Mouse (Mus musculus) kidney, postnatal 0 days (tissue): Measurements from ENCODE around the gene Csnk2a1. TPM values are rescaled to one million over a fixed set of nuclear protein-coding genes. Genes with fewer than 3 reads are reported as not detected.

Source experiments
- ATAC-seq: fragments of 200-750 bp; cut with Nextera tagmentation; replicated peaks from 2 replicates; pipeline ENCODE4 v1.8.0; 2017; ENCODE audit warnings: low read depth, moderate number of reproducible peaks, moderate TSS enrichment, moderate library complexity; ENCODE audit not compliant: low FRiP score
- DNase-seq: peaks from one replicate; pipeline ENCODE4 v3.0.0-alpha.2; 2016; ENCODE audit warnings: low spot score
- H3K27ac ChIP-seq: fragments of 300-500 bp; sonication (generic); 2 replicates; pipeline ENCODE4 v1.5.1; 2014; ENCODE audit warnings: mild to moderate bottlenecking
- H3K27me3 ChIP-seq: fragments of 300-500 bp; sonication (generic); 2 replicates; pipeline ENCODE4 v1.6.1; 2014; ENCODE audit warnings: low read length, mixed read lengths; ENCODE audit not compliant: insufficient read depth
- H3K36me3 ChIP-seq: fragments of 300-500 bp; sonication (generic); 2 replicates; pipeline ENCODE4 v1.6.1; 2014; ENCODE audit warnings: low read length, mixed read lengths; ENCODE audit not compliant: insufficient read depth
- H3K4me1 ChIP-seq: fragments of 300-500 bp; sonication (generic); replicated peaks from 2 replicates; pipeline ENCODE4 v1.6.1; 2014; ENCODE audit warnings: antibody characterized with exemption, low read length, mixed read lengths; ENCODE audit not compliant: insufficient read depth
- H3K4me2 ChIP-seq: fragments of 300-500 bp; sonication (generic); 2 replicates; pipeline ENCODE4 v1.6.1; 2014; ENCODE audit warnings: mild to moderate bottlenecking, low read length, moderate library complexity, mixed read lengths
- H3K4me3 ChIP-seq: fragments of 300-500 bp; sonication (generic); replicated peaks from 2 replicates; pipeline ENCODE4 v1.5.1; 2014; ENCODE audit warnings: low read depth, low read length
- H3K9ac ChIP-seq: fragments of 300-500 bp; sonication (generic); 2 replicates; pipeline ENCODE4 v1.6.1; 2014; ENCODE audit warnings: low read depth, low read length
- H3K9me3 ChIP-seq: fragments of 300-500 bp; sonication (generic); replicated peaks from 2 replicates; pipeline ENCODE4 v1.6.1; 2016; ENCODE audit warnings: low read length, inconsistent platforms, mixed read lengths
- CTCF ChIP-seq: IDR thresholded peaks from 2 replicates; pipeline ENCODE4 v1.5.1; 2016; ENCODE audit warnings: antibody characterized with exemption, low read depth, mild to moderate bottlenecking, moderate library complexity
- WGBS: fragments of 180-500 bp; shearing (Covaris S2); extraction: QIAGEN DNeasy Blood & Tissue Kit; methylation state at CpG from one replicate; pipeline ENCODE4 v1.1.7; 2014; 5-methylcytosine and 5-hydroxymethylcytosine counted together
- polyA plus RNA-seq: library from polyadenylated mRNA; unstranded; fragments of >200 nt; fragmentation: Nextera tagmentation; extraction: Ambion mirVana; gene quantifications from 2 replicates; pipeline ENCODE4 v1.2.1, GENCODE M21; 2015

Gene Csnk2a1
- polyA plus RNA-seq, 1 experiment from 2014 or later, result 83.1 TPM

DNA sequence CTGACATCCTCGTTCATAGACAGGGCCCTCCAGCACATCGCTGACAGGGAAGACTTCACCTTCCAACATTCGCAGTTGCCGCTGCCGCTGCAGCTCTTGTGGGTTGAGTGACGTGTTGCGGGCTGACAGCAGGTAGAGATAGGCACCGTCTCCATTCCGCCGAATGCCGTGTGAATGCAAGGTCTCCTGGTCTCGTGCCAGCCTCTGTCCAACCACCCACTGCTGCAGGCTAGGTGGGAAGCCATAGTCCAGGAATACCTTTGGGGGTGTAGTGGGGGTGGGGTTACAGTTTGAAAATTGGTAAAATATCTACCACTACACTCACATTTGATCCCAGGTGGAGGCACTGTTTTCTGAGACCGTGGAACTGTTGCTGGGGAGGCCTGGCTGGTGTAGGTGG, 99.5 kb downstream of the Csnk2a1 start:
- peaks cover 7% of the 10 kb centered on the region; the same call in 1 of the 2 replicates for H3K4me1 ChIP-seq
- no peak for TF ChIP-seq CTCF
- H3K27me3 ChIP-seq, result no peaks in the 10 kb centered on the region
- H3K4me2 ChIP-seq, result no peak overlapping the region
- no peak overlapping the region for H3K9ac ChIP-seq
- no peak overlapping the region for H3K4me3 ChIP-seq
- no peak overlapping the region for H3K27ac ChIP-seq
- WGBS, result 93% methylated on average over 13 of the region's 13 CpGs
- ATAC-seq (no peak), DNase-seq (no peak)
- peaks cover 49% of the 10 kb centered on the region for H3K36me3 ChIP-seq
- H3K9me3 ChIP-seq, result no peaks in the 10 kb centered on the region

- Histone ChIP-seq H3K36me3 (peaks cover 48% of the 10 kb centered on the region), H3K9ac (no peak overlapping the region), H3K27me3 (no peaks in the 10 kb centered on the region), H3K4me3 (no peak overlapping the region), H3K4me2 (no peak overlapping the region), H3K27ac (no peak overlapping the region), H3K9me3 (no peaks in the 10 kb centered on the region), H3K4me1 (peaks cover 9% of the 10 kb centered on the region; the same call in 1 of the 2 replicates)
- TF ChIP-seq CTCF, result no peak
- no peak for DNase-seq
- ATAC-seq, result no peak
- WGBS, result 79% methylated on average over 8 of the region's 8 CpGs
These were observed 100.0 kb downstream of the Csnk2a1 start for GRCm38 (mm10) chr2:152326654-152327053.

DNA sequence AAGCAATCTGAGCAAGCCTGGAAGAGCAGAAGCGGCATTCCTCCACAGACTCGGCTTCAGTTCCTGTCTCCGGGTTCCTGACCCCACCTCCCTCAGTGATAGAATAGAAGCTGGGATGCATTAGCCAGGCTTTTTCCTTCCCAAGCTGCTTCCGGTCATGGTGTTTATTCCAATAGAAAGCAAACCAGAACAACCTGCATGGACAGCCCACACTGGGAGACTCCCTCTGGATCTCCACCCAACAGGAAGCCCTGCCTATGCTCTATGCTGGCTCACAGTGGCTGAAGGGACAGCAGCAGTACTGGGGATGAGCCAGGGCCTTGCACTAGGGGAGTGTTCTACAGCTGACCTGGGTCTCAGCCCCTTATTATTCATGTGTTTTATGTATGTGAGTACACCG, 101.3 kb downstream of the Csnk2a1 start:
- H3K9me3 ChIP-seq, result no peaks in the 10 kb centered on the region
- no peak overlapping the region for H3K4me2 ChIP-seq
- ATAC-seq (no peak), DNase-seq (peak; percentile 10)
- no peak overlapping the region for H3K27ac ChIP-seq
- no peak for TF ChIP-seq CTCF
- H3K27me3 ChIP-seq, result no peaks in the 10 kb centered on the region
- no peak overlapping the region for H3K4me3 ChIP-seq
- H3K36me3 ChIP-seq, result peaks cover 36% of the 10 kb centered on the region
- WGBS, result 56% methylated on average over 5 of the region's 5 CpGs
- peaks cover 11% of the 10 kb centered on the region; the same call in 1 of the 2 replicates for H3K4me1 ChIP-seq
- H3K9ac ChIP-seq, result no peak overlapping the region

DNA sequence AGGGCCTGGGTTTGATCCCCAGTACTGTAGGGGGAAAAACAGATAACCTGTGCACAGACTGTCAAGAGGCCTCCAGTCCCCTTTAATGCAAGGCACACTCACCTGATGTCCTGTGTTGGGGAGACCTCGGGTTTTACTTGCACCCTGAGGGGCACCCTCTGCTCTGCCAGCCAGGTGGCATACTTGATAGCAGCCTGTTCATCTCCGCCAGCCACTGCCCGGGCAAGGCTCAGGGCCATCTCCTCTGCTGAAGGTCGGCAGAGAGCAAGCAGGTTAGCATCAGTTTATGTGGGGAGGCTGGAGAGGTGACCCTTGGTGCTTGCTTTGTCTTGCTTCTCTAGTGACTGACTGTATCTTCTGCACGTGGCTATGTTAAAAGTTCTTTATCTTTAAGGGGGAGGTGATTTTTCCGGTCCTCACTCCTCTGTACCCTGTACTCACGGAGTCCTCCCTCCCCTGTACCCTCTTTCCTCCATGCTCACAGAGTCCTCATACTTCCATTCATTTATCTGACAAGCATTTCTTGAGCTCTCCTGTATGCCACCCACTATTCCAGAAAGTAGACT, 104.3 kb downstream of the Csnk2a1 start:
- H3K9ac ChIP-seq, result peak overlapping the region; percentile 83; the same call in 1 of the 2 replicates

More for the DNA sequence above, 104.3 kb downstream of the Csnk2a1 start:
- DNase-seq (no peak), ATAC-seq (no peak)
- Histone ChIP-seq H3K9me3 (no peaks in the 10 kb centered on the region), H3K36me3 (0 out of 2 replicates have a peak, but pooled peaks cover 14% of the 10 kb centered on the region), H3K4me3 (peak overlapping the region; percentile 63), H3K4me1 (peaks cover 11% of the 10 kb centered on the region; the same call in 1 of the 2 replicates), H3K27me3 (no peaks in the 10 kb centered on the region), H3K27ac (no peak overlapping the region), H3K4me2 (peak overlapping the region; percentile 69)
- 55% methylated on average over 7 of the region's 7 CpGs for WGBS
- TF ChIP-seq CTCF, result no peak

Other genes with a start within 250 kb of the Csnk2a1 start
- gene Fam110a, start 246.6 kb upstream of the Csnk2a1 start, polyA plus RNA-seq, result 29.0 and 31.1 TPM in 2 replicates
- 24.5 and 27.1 TPM in 2 replicates for gene Slc52a3, start 230.3 kb upstream of the Csnk2a1 start, polyA plus RNA-seq
- gene Scrt2, start 145.3 kb upstream of the Csnk2a1 start, polyA plus RNA-seq, result not detected in 2 replicates
- gene Srxn1, start 121.3 kb upstream of the Csnk2a1 start, polyA plus RNA-seq, result 19.7 and 20.3 TPM in 2 replicates
- gene Tcf15, start 83.3 kb upstream of the Csnk2a1 start, polyA plus RNA-seq, result 12.2 and 15.5 TPM in 2 replicates
- gene Tbc1d20, start 67.0 kb downstream of the Csnk2a1 start, polyA plus RNA-seq, result 30.4 and 31.7 TPM in 2 replicates
- 67.6 and 68.4 TPM in 2 replicates for gene Rbck1, start 105.8 kb downstream of the Csnk2a1 start, polyA plus RNA-seq
- gene Trib3, start 117.2 kb downstream of the Csnk2a1 start, polyA plus RNA-seq, result 0.79 and 1.1 TPM in 2 replicates
- gene Nrsn2, start 149.8 kb downstream of the Csnk2a1 start, polyA plus RNA-seq, result 0.60 and 0.68 TPM in 2 replicates
- 8.2 and 9.2 TPM in 2 replicates for gene Sox12, start 171.2 kb downstream of the Csnk2a1 start, polyA plus RNA-seq
- 28.3 and 31.0 TPM in 2 replicates for gene Zcchc3, start 188.2 kb downstream of the Csnk2a1 start, polyA plus RNA-seq
- 0.76 and 0.92 TPM in 2 replicates for gene 6820408C15Rik, start 188.7 kb downstream of the Csnk2a1 start, polyA plus RNA-seq
- gene Defb23, start 237.8 kb downstream of the Csnk2a1 start, polyA plus RNA-seq, result not detected in 2 replicates